Mouse (Mus musculus) MEL (cell line): ENCODE measurements around the gene App. TPM values are rescaled to one million over a fixed set of nuclear protein-coding genes. Genes with fewer than 3 reads are reported as not detected.

ENCODE experiments used
- DNase-seq: peaks from one replicate; pipeline ENCODE4 v3.0.0; 2011; ENCODE audit warnings: low read depth, low spot score
- H3K27ac ChIP-seq: 2 replicates; pipeline ENCODE4 v1.5.1; 2012; ENCODE audit warnings: low read depth, mild to moderate bottlenecking, control low read depth, low read length, moderate library complexity; ENCODE audit not compliant: control insufficient read depth
- H3K27me3 ChIP-seq, 2 experiments: fragments of 150-350 bp in 1 of 2; sonication (generic) in 1 of 2; 2 replicates each; pipeline ENCODE4 v1.6.1; 2012; ENCODE audit warnings: low read length in 2 of 2, mild to moderate bottlenecking in 2 of 2, improper control_type of control experiment in 1 of 2, moderate library complexity in 1 of 2; ENCODE audit not compliant: insufficient read depth in 2 of 2, control insufficient read depth in 1 of 2
- H3K36me3 ChIP-seq, 2 experiments: 2 replicates each; pipeline ENCODE4 v1.6.1; 2012 to 2014; ENCODE audit warnings: low read length in 2 of 2, improper control_type of control experiment in 1 of 2, inconsistent platforms in 1 of 2, mild to moderate bottlenecking in 1 of 2; ENCODE audit not compliant: insufficient read depth in 2 of 2, control insufficient read depth in 1 of 2
- H3K4me1 ChIP-seq, 2 experiments: fragments of 150-350 bp in 1 of 2; sonication (generic) in 1 of 2; 2 replicates each; pipeline ENCODE4 v1.6.1; 2012; ENCODE audit warnings: low read length in 2 of 2, improper control_type of control experiment in 1 of 2, mild to moderate bottlenecking in 1 of 2; ENCODE audit not compliant: insufficient read depth in 2 of 2, control insufficient read depth in 1 of 2
- H3K4me3 ChIP-seq, 2 experiments: fragments of 150-350 bp in 1 of 2; sonication (generic) in 1 of 2; 2 replicates each; pipeline ENCODE4 v1.5.1; 2012; ENCODE audit warnings: low read depth in 2 of 2, low read length in 2 of 2, mild to moderate bottlenecking in 2 of 2, moderate library complexity in 2 of 2, control low read depth in 1 of 2, improper control_type of control experiment in 1 of 2; ENCODE audit not compliant: control insufficient read depth in 1 of 2, insufficient read depth in 1 of 2
- H3K79me2 ChIP-seq: 2 replicates; pipeline ENCODE4 v1.6.1; 2012; ENCODE audit warnings: mild to moderate bottlenecking, low read length, moderate library complexity; ENCODE audit not compliant: control insufficient read depth, poor library complexity, insufficient read depth
- H3K9ac ChIP-seq: 2 replicates; pipeline ENCODE4 v1.6.1; 2012; ENCODE audit warnings: low read depth, mild to moderate bottlenecking, control low read depth, low read length, moderate library complexity; ENCODE audit not compliant: control insufficient read depth, poor library complexity, severe bottlenecking
- H3K9me3 ChIP-seq: fragments of 150-350 bp; sonication (generic); replicated peaks from 2 replicates; pipeline ENCODE4 v1.6.1; 2012; ENCODE audit warnings: mild to moderate bottlenecking, low read length, improper control_type of control experiment, moderate library complexity; ENCODE audit not compliant: insufficient read depth
- BHLHE40 ChIP-seq: IDR thresholded peaks from 2 replicates; pipeline ENCODE4 v1.6.1; 2012; ENCODE audit warnings: low read depth, mild to moderate bottlenecking, inconsistent platforms, low read length, improper control_type of control experiment, borderline replicate concordance
- CHD1 ChIP-seq: IDR thresholded peaks from 2 replicates; pipeline ENCODE4 v1.6.1; 2012; ENCODE audit warnings: low read depth, mild to moderate bottlenecking, inconsistent platforms, low read length, improper control_type of control experiment
- CHD2 ChIP-seq: IDR thresholded peaks from 2 replicates; pipeline ENCODE4 v1.6.1; 2011; ENCODE audit warnings: low read length, improper control_type of control experiment
- E2F4 ChIP-seq: IDR thresholded peaks from 2 replicates; pipeline ENCODE4 v1.6.1; 2011; ENCODE audit warnings: low read depth, low read length, improper control_type of control experiment, borderline replicate concordance
- ELF1 ChIP-seq: IDR thresholded peaks from 2 replicates; pipeline ENCODE4 v1.6.1; 2014; ENCODE audit warnings: low read depth, mild to moderate bottlenecking, inconsistent platforms, low read length, improper control_type of control experiment, moderate library complexity
- GABPA ChIP-seq: IDR thresholded peaks from 2 replicates; pipeline ENCODE4 v1.6.1; 2012; ENCODE audit warnings: low read depth, mild to moderate bottlenecking, inconsistent platforms, low read length, improper control_type of control experiment, moderate library complexity
- HCFC1 ChIP-seq: IDR thresholded peaks from 2 replicates; pipeline ENCODE4 v1.6.1; 2012; ENCODE audit warnings: low read depth, mild to moderate bottlenecking, inconsistent platforms, low read length, improper control_type of control experiment, moderate library complexity
- JUND ChIP-seq: IDR thresholded peaks from 2 replicates; pipeline ENCODE4 v1.6.1; 2011; ENCODE audit warnings: low read depth, mild to moderate bottlenecking, improper control_type of control experiment, low read length
- MAFK ChIP-seq: IDR thresholded peaks from 2 replicates; pipeline ENCODE4 v1.6.1; 2011; ENCODE audit warnings: low read depth, mild to moderate bottlenecking, low read length, improper control_type of control experiment, borderline replicate concordance
- MAX ChIP-seq: IDR thresholded peaks from 2 replicates; pipeline ENCODE4 v1.6.1; 2011; ENCODE audit warnings: low read length, improper control_type of control experiment
- MAZ ChIP-seq: IDR thresholded peaks from 2 replicates; pipeline ENCODE4 v1.6.1; 2012; ENCODE audit warnings: low read depth, mild to moderate bottlenecking, inconsistent platforms, low read length, improper control_type of control experiment
- MEF2A ChIP-seq: IDR thresholded peaks from 2 replicates; pipeline ENCODE4 v1.6.1; 2014; ENCODE audit warnings: low read depth, mild to moderate bottlenecking, inconsistent platforms, low read length, improper control_type of control experiment; ENCODE audit not compliant: poor library complexity, insufficient replicate concordance, severe bottlenecking; ENCODE audit errors: extremely low read depth
- MXI1 ChIP-seq: IDR thresholded peaks from 2 replicates; pipeline ENCODE4 v1.6.1; 2011; ENCODE audit warnings: mild to moderate bottlenecking, low read depth, low read length, improper control_type of control experiment
- MYB ChIP-seq: IDR thresholded peaks from 2 replicates; pipeline ENCODE4 v1.6.1; 2011; ENCODE audit warnings: mild to moderate bottlenecking, low read depth, low read length, improper control_type of control experiment
- MYC ChIP-seq: IDR thresholded peaks from 2 replicates; pipeline ENCODE4 v1.6.1; 2011; ENCODE audit warnings: low read depth, mild to moderate bottlenecking, low read length, improper control_type of control experiment, moderate library complexity
- NELFE ChIP-seq: IDR thresholded peaks from 2 replicates; pipeline ENCODE4 v1.6.1; 2011; ENCODE audit warnings: low read depth, low read length, improper control_type of control experiment
- NRF1 ChIP-seq: IDR thresholded peaks from 2 replicates; pipeline ENCODE4 v1.6.1; 2014; ENCODE audit warnings: low read depth, mild to moderate bottlenecking, inconsistent platforms, low read length, improper control_type of control experiment, moderate library complexity; ENCODE audit not compliant: poor library complexity, insufficient read depth, severe bottlenecking
- POLR2AphosphoS2 ChIP-seq: IDR thresholded peaks from 2 replicates; pipeline ENCODE4 v1.6.1; 2011; ENCODE audit warnings: low read length, improper control_type of control experiment
- POLR2AphosphoS5 ChIP-seq: IDR thresholded peaks from 2 replicates; pipeline ENCODE4 v1.6.1; 2012; ENCODE audit warnings: low read depth, borderline replicate concordance, mild to moderate bottlenecking, inconsistent platforms, low read length, moderate library complexity, mixed read lengths
- RCOR1 ChIP-seq: IDR thresholded peaks from 2 replicates; pipeline ENCODE4 v1.6.1; 2012; ENCODE audit warnings: low read depth, mild to moderate bottlenecking, inconsistent platforms, low read length, improper control_type of control experiment
- SMC3 ChIP-seq: IDR thresholded peaks from 2 replicates; pipeline ENCODE4 v1.6.1; 2011; ENCODE audit warnings: low read depth, low read length, improper control_type of control experiment
- TBP ChIP-seq: IDR thresholded peaks from 2 replicates; pipeline ENCODE4 v1.8.0; 2011; ENCODE audit warnings: low read depth, low read length, improper control_type of control experiment
- TCF12 ChIP-seq: IDR thresholded peaks from 2 replicates; pipeline ENCODE4 v1.6.1; 2014; ENCODE audit warnings: low read depth, mild to moderate bottlenecking, inconsistent platforms, low read length, improper control_type of control experiment, moderate library complexity
- USF1 ChIP-seq: IDR thresholded peaks from 2 replicates; pipeline ENCODE4 v1.6.1; 2014; ENCODE audit warnings: low read depth, mild to moderate bottlenecking, inconsistent platforms, low read length, improper control_type of control experiment, moderate library complexity
- USF2 ChIP-seq, 2 experiments: IDR thresholded peaks; 2 replicates each; pipeline ENCODE4 v1.6.1; 2011 to 2012; ENCODE audit warnings: improper control_type of control experiment in 2 of 2, low read length in 2 of 2, borderline replicate concordance in 1 of 2, inconsistent platforms in 1 of 2, low read depth in 1 of 2, mild to moderate bottlenecking in 1 of 2; ENCODE audit not compliant: insufficient read depth in 1 of 2
- ZC3H11A ChIP-seq: IDR thresholded peaks from 2 replicates; pipeline ENCODE4 v1.6.1; 2012; ENCODE audit warnings: low read depth, mild to moderate bottlenecking, inconsistent platforms, low read length, improper control_type of control experiment
- ZKSCAN1 ChIP-seq: IDR thresholded peaks from 2 replicates; pipeline ENCODE4 v1.6.1; 2012; ENCODE audit warnings: low read depth, mild to moderate bottlenecking, inconsistent platforms, low read length, improper control_type of control experiment, moderate library complexity
- ZMIZ1 ChIP-seq: IDR thresholded peaks from 2 replicates; pipeline ENCODE4 v1.6.1; 2012; ENCODE audit warnings: low read depth, mild to moderate bottlenecking, inconsistent platforms, low read length, improper control_type of control experiment, moderate library complexity
- polyA plus RNA-seq, 2 experiments: library from polyadenylated mRNA; stranded (reverse) in 1 of 2; unstranded in 1 of 2; fragments of >175 nt in 1 of 2; fragments of >200 nt in 1 of 2; gene quantifications; 2 replicates each; pipeline versions ENCODE4 v1.2.1 to v1.2.4; 2012; ENCODE audit warnings: low replicate concordance in 2 of 2, low read depth in 1 of 2; ENCODE audit not compliant: insufficient read length in 2 of 2, insufficient read depth in 1 of 2, missing spikeins in 1 of 2
- total RNA-seq: library from RNA; depleted of rRNA; stranded (reverse); fragments of 300-350 nt; gene quantifications from 2 replicates; pipeline ENCODE4 v1.2.3, GENCODE M21; 2012

The App gene
- total and polyA plus RNA-seq, 3 experiments = not detected

DNA sequence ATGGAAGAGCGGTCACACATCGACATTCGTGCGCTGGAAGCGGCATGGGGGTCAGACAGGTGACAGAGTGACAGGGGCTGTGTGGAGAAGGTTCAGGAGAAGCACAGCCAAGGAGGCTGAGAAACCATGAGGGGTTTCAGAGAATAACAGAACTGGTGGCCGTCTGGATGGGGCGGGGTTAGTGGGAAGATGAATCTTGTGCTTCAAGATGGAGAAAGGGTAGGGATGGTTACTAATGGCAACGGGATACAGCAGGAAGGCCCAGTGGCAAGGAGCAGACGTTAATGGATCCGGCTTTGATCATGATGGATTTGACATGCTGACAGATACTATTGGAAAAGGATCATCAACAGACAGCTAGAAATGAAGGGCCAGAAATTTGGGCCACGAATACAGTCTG, 107.3 kb downstream of the App start:
- Histone ChIP-seq H3K27me3 (no peaks in the 10 kb centered on the region), H3K9me3 (no peaks in the 10 kb centered on the region), H3K36me3 (no peaks in the 10 kb centered on the region), H3K79me2 (no peaks in the 10 kb centered on the region), H3K9ac (no peak overlapping the region), H3K27ac (no peak overlapping the region), H3K4me1 (no peaks in the 10 kb centered on the region), H3K4me3 (no peak overlapping the region)
- no peak for DNase-seq
- TF ChIP-seq NELFE = no peak
- TF ChIP-seq ELF1 = no peak
- no peak for TF ChIP-seq SMC3
- no peak for TF ChIP-seq CHD1
- TF ChIP-seq USF2 (IDR thresholded peaks at IDR 0.05; ENCODE audit: borderline replicate concordance in 1 of 2, insufficient read depth in 1 of 2, low read depth in 1 of 2, low read length in 2 of 2) = no peak
- no peak for TF ChIP-seq GABPA
- no peak for TF ChIP-seq HCFC1
- no peak for TF ChIP-seq CHD2
- TF ChIP-seq USF1 = no peak
- no peak for TF ChIP-seq MXI1
- no peak for TF ChIP-seq BHLHE40
- TF ChIP-seq ZMIZ1 = no peak
- TF ChIP-seq MAFK = no peak
- TF ChIP-seq MEF2A = no peak
- no peak for TF ChIP-seq MAX
- no peak for TF ChIP-seq MAZ
- no peak for TF ChIP-seq RCOR1
- no peak for TF ChIP-seq NRF1
- no peak for TF ChIP-seq TBP

DNA sequence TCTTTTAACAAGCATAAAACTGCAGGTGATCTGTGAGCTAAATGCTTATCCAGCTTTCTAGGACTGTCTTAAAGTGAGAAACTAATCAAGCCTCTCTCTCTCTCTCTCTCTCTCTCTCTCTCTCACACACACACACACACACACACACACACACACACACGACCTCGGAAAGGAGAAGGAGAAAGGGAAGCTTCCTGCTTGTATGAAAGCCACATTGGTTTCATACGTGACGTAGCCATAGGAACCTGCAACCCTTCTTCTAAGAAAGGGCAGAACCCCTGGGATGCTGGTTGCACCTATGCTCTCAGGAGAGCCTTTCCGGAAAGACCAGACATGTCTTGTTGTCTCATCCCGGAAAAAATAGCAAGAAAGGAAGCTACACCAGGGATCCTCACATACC, 108.8 kb downstream of the App start:
- TF ChIP-seq ZMIZ1 = no peak
- TF ChIP-seq ZKSCAN1 = no peak
- no peak for TF ChIP-seq JUND
- TF ChIP-seq USF2 (IDR thresholded peaks at IDR 0.05; ENCODE audit: borderline replicate concordance in 1 of 2, insufficient read depth in 1 of 2, low read depth in 1 of 2, low read length in 2 of 2) = no peak
- TF ChIP-seq MYB = no peak
- no peak for TF ChIP-seq MAFK
- no peak for TF ChIP-seq MAZ
- no peak for TF ChIP-seq ZC3H11A
- TF ChIP-seq USF1 = no peak
- TF ChIP-seq TCF12 = no peak
- TF ChIP-seq POLR2AphosphoS2 = no peak
- TF ChIP-seq MYC = no peak
- TF ChIP-seq TBP = no peak
- TF ChIP-seq E2F4 = no peak
- no peak for TF ChIP-seq NRF1
- no peak for TF ChIP-seq POLR2AphosphoS5
- H3K36me3 ChIP-seq = no peaks in the 10 kb centered on the region

More for the DNA sequence above, 108.8 kb downstream of the App start:
- no peak overlapping the region for H3K4me3 ChIP-seq
- no peaks in the 10 kb centered on the region for H3K79me2 ChIP-seq
- no peak for DNase-seq
- H3K27me3 ChIP-seq = no peaks in the 10 kb centered on the region
- H3K27ac ChIP-seq = no peak overlapping the region
- no peaks in the 10 kb centered on the region for H3K9me3 ChIP-seq
- no peak overlapping the region for H3K9ac ChIP-seq
- no peaks in the 10 kb centered on the region for H3K4me1 ChIP-seq
